In the genomic region with DNA sequence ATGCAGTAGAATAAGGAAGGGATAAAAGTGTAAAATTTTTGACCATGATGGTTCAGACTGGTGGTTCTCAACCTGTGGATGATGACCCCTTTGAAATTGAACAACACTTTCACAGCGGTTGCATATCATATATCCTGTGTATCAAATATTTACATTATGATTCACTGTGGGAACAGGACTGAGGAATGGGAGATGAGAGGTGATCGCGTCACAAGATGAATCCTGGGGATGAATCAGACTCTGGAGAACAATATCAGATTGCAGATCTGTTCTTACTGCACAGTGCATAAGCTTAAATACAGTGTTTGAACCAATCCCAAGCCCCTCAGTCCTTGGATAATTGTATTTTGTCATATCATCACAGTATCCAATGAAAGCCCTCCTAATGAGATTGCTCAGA, we compare ENCODE assay signal across 25 mouse cellular contexts.
"Had no signal": no experiment of that assay in that cellular context is flagged by ENCODE, and none has a peak within 500 bp of the region (broad histone marks: within the 10 kb centered on the region; RNA-seq: fewer than 3 reads in every experiment).

No protein-coding gene starts in this region.

- DNase-seq: cerebellum, adult 9-11 months; cerebellum, postnatal 10 days; cerebellum, postnatal 14 days; cerebellum, postnatal 25 days; cerebellum, postnatal 36 days; embryo, embryonic 11 days; forebrain, postnatal 0 days; gastrocnemius, adult 2 months; gastrocnemius, postnatal 10 days; gastrocnemius, postnatal 14 days; gastrocnemius, postnatal 25 days; gastrocnemius, postnatal 36 days; heart, adult 11 months; heart, adult 18-20 months; heart, adult 2 months had no signal

- H3K36me3 ChIP-seq: embryonic facial prominence, embryonic 10.5 days; embryonic facial prominence, embryonic 12.5 days; embryonic facial prominence, embryonic 13.5 days; embryonic facial prominence, embryonic 15.5 days; forebrain, embryonic 10.5 days; forebrain, embryonic 12.5 days; forebrain, embryonic 15.5 days; heart, embryonic 10.5 days had no signal

- H3K27me3 ChIP-seq: embryonic facial prominence, embryonic 12.5 days; embryonic facial prominence, embryonic 13.5 days; embryonic facial prominence, embryonic 15.5 days; forebrain, embryonic 12.5 days; forebrain, embryonic 13.5 days; forebrain, embryonic 15.5 days had no signal

- H3K4me3 ChIP-seq: embryonic facial prominence, embryonic 10.5 days; embryonic facial prominence, embryonic 12.5 days; embryonic facial prominence, embryonic 13.5 days; embryonic facial prominence, embryonic 15.5 days; erythroblast, embryonic 14.5 days; forebrain, embryonic 10.5 days; forebrain, embryonic 12.5 days; forebrain, embryonic 13.5 days; forebrain, embryonic 15.5 days; gastrocnemius, adult 2 months; heart, adult 2 months; heart, embryonic 10.5 days had no signal
